Mouse (Mus musculus): ENCODE data around the gene Tex48. TPM values are rescaled to one million over a fixed set of nuclear protein-coding genes. Genes with fewer than 3 reads are reported as not detected.

The Tex48 gene
- total and polyA plus RNA-seq, 3 experiments = not detected

DNA sequence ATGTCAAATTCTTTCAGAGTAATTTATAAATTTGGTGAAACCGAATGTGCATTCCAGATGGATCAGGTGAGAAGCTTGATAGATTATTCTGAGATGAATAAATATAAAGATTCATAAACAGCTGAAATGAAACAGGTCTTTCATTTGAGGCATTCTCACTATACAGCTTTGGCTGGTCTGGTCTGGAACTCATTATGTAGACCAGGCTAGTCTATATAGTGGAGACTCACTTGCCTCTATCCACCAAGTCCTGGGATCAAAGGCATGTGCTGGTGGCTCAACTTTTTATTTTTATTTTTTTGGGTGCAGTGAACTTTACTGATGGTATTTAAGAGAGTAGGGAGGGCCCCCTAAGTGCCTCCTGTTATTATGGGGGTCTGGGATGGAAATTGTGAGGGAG is 39.6 kb upstream of the Tex48 start:
- Histone ChIP-seq H3K4me3 (replicated peaks in 1 of 3; ENCODE audit: low read depth in 2 of 3, low read length in 2 of 3, poor library complexity in 1 of 3) (no peak overlapping the region), H3K79me2 (replicated peaks; ENCODE audit: control insufficient read depth, extremely low read depth, insufficient read depth, poor library complexity, severe bottlenecking) (no peaks in the 10 kb centered on the region), H3K9ac (ENCODE audit: insufficient read depth, low read depth) (no peak overlapping the region), H3K27ac (ENCODE audit: insufficient read depth, low read depth) (no peak overlapping the region), H3K9me3 (replicated peaks; ENCODE audit: low read length) (no peaks in the 10 kb centered on the region), H3K4me2 (ENCODE audit: insufficient read depth, low read depth, poor library complexity, severe bottlenecking) (no peak overlapping the region), H3K4me1 (ENCODE audit: control insufficient read depth in 1 of 2, insufficient read depth in 2 of 2) (peaks cover 0 to under 1% of the 10 kb centered on the region in 2 experiments; a peak in 1 of 4 replicates), H3K27me3 (replicated peaks) (peaks cover 18% of the 10 kb centered on the region), H3K36me3 (replicated peaks in 1 of 2; ENCODE audit: control insufficient read depth in 1 of 2, insufficient read depth in 1 of 2, low read length in 1 of 2) (no peaks in the 10 kb centered on the region)
- in situ Hi-C loops (cut with MboI; ENCODE audit: low pct_ligation_motif_present, low pct_unique_long_range_greater_than_20kb, low sequenced_read_pairs) = no loop called here
- no peak for DNase-seq (ENCODE audit: extremely low read depth)
- TF ChIP-seq MAFK (IDR thresholded peaks at IDR 0.05; ENCODE audit: insufficient replicate concordance, low read length) = no peak
- TF ChIP-seq POLR2A (IDR thresholded peaks at IDR 0.05; ENCODE audit: low read depth, low read length) = no peak
- no peak for TF ChIP-seq RAD21 (IDR thresholded peaks at IDR 0.05; ENCODE audit: low read depth, low read length)
- no peak for TF ChIP-seq MYC (IDR thresholded peaks at IDR 0.05; ENCODE audit: low read depth, low read length)
- TF ChIP-seq KAT2A (IDR thresholded peaks at IDR 0.05; ENCODE audit: insufficient replicate concordance, low read length) = no peak
- no peak for TF ChIP-seq ZMIZ1 (IDR thresholded peaks at IDR 0.05; ENCODE audit: low read depth, low read length)
- TF ChIP-seq SMC3 (IDR thresholded peaks at IDR 0.05; ENCODE audit: low read depth, low read length) = no peak
- no peak for TF ChIP-seq E2F4 (IDR thresholded peaks at IDR 0.05; ENCODE audit: insufficient replicate concordance, low read depth, low read length)
- TF ChIP-seq UBTF (IDR thresholded peaks at IDR 0.05; ENCODE audit: low read depth, low read length) = no peak
- TF ChIP-seq MEF2A (IDR thresholded peaks at IDR 0.05; ENCODE audit: borderline replicate concordance, low read depth, low read length) = no peak
- TF ChIP-seq USF1 (IDR thresholded peaks at IDR 0.05; ENCODE audit: low read depth, low read length) = no peak
- no peak for TF ChIP-seq TBP (conservative IDR thresholded peaks at IDR 0.05; ENCODE audit: low read depth, low read length)
- TF ChIP-seq POLR2AphosphoS2 (IDR thresholded peaks at IDR 0.05; ENCODE audit: low read depth, low read length) = no peak
- no peak for TF ChIP-seq JUND (conservative IDR thresholded peaks at IDR 0.05; ENCODE audit: low read depth, low read length)
- no peak for TF ChIP-seq MAX (IDR thresholded peaks at IDR 0.05; ENCODE audit: low read length)
- no peak for TF ChIP-seq RCOR1 (conservative IDR thresholded peaks at IDR 0.05; ENCODE audit: low read depth, low read length)
- no peak for TF ChIP-seq CHD1 (IDR thresholded peaks at IDR 0.05; ENCODE audit: low read depth, low read length)
- TF ChIP-seq BHLHE40 (IDR thresholded peaks at IDR 0.05; ENCODE audit: low read depth, low read length) = no peak
- dilution Hi-C loops (cut with MboI; ENCODE audit: extremely low pct_ligation_motif_present, extremely low pct_unique_long_range_greater_than_20kb, low sequenced_read_pairs) = no loop called here

DNA sequence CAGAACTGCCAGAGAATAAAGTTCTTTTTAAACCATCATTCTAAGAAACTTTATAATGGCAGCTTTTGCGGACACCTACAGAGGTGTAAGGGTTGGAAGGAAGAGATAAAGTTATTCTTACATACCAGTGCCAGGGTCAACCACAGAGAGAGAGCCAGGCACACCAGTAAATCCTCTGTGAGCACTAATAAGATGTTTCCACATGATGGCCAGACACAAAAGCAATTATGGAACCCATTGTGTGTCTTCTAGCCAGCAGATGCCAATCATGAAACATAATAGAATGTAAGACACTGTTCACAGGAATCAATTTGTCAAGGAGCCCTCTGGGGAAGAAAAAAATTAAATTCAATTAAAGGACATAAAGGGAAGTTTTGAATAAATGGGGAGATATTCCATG is 39.2 kb upstream of the Tex48 start:
- no peak overlapping the region for H3K4me2 ChIP-seq (ENCODE audit: insufficient read depth, low read depth, poor library complexity, severe bottlenecking)
- no peaks in the 10 kb centered on the region for H3K79me2 ChIP-seq (replicated peaks; ENCODE audit: control insufficient read depth, extremely low read depth, insufficient read depth, poor library complexity, severe bottlenecking)
- TF ChIP-seq JUND (conservative IDR thresholded peaks at IDR 0.05; ENCODE audit: low read depth, low read length) = no peak
- TF ChIP-seq MEF2A (IDR thresholded peaks at IDR 0.05; ENCODE audit: borderline replicate concordance, low read depth, low read length) = no peak
- TF ChIP-seq BHLHE40 (IDR thresholded peaks at IDR 0.05; ENCODE audit: low read depth, low read length) = no peak
- no peak for TF ChIP-seq ETS1 (conservative IDR thresholded peaks at IDR 0.05; ENCODE audit: low read depth, low read length)
- no peak for TF ChIP-seq CHD1 (IDR thresholded peaks at IDR 0.05; ENCODE audit: low read depth, low read length)
- H3K9me3 ChIP-seq (replicated peaks; ENCODE audit: low read length) = no peaks in the 10 kb centered on the region
- no peaks in the 10 kb centered on the region for H3K4me1 ChIP-seq (ENCODE audit: control insufficient read depth in 1 of 2, insufficient read depth in 2 of 2)
- H3K27me3 ChIP-seq (replicated peaks) = peaks cover 17% of the 10 kb centered on the region
- in situ Hi-C loops (cut with MboI; ENCODE audit: low pct_ligation_motif_present, low pct_unique_long_range_greater_than_20kb, low sequenced_read_pairs) = no loop called here
- no peaks in the 10 kb centered on the region for H3K36me3 ChIP-seq (replicated peaks in 1 of 2; ENCODE audit: control insufficient read depth in 1 of 2, insufficient read depth in 1 of 2, low read length in 1 of 2)
- no peak overlapping the region for H3K9ac ChIP-seq (ENCODE audit: insufficient read depth, low read depth)
- H3K27ac ChIP-seq (ENCODE audit: insufficient read depth, low read depth) = no peak overlapping the region
- DNase-seq (ENCODE audit: extremely low read depth) = no peak
- no peak overlapping the region for H3K4me3 ChIP-seq (replicated peaks in 1 of 3; ENCODE audit: low read depth in 2 of 3, low read length in 2 of 3, poor library complexity in 1 of 3)
- dilution Hi-C loops (cut with MboI; ENCODE audit: extremely low pct_ligation_motif_present, extremely low pct_unique_long_range_greater_than_20kb, low sequenced_read_pairs) = no loop called here

Data from CH12.LX (cell line).